Mouse (Mus musculus): ENCODE data around the gene 1810062G17Rik. TPM values are rescaled to one million over a fixed set of nuclear protein-coding genes. Genes with fewer than 3 reads are reported as not detected.
A peak's percentile ranks its signal among the peaks of the same experiment; 100 is the strongest.

Gene 1810062G17Rik
- polyA plus RNA-seq, 1 experiment = 0.41 TPM

GRCm38 (mm10) chr3:36493641-36494283, 18.0 kb downstream of the 1810062G17Rik start:
- WGBS = 28% methylated on average over 6 of the region's 6 CpGs
- H3K27ac ChIP-seq (ENCODE audit: insufficient read depth, low read depth, low read length) = no peak overlapping the region
- no peak for TF ChIP-seq POLR2A (IDR thresholded peaks at IDR 0.05; ENCODE audit: low read depth, low read length)
- no peak for TF ChIP-seq CTCF (IDR thresholded peaks at IDR 0.05; ENCODE audit: extremely low read depth, insufficient read length, insufficient replicate concordance, low read depth, low read length)

GRCm38 (mm10) chr3:36494613-36495012, 18.9 kb downstream of the 1810062G17Rik start:
- TF ChIP-seq CTCF (IDR thresholded peaks at IDR 0.05; ENCODE audit: extremely low read depth, insufficient read length, insufficient replicate concordance, low read depth, low read length) = no peak
- no peak for TF ChIP-seq POLR2A (IDR thresholded peaks at IDR 0.05; ENCODE audit: low read depth, low read length)
- Histone ChIP-seq H3K4me1 (ENCODE audit: control insufficient read depth, insufficient read depth, insufficient read length, low read length) (no peaks in the 10 kb centered on the region), H3K27ac (ENCODE audit: insufficient read depth, low read depth, low read length) (no peak overlapping the region), H3K36me3 (ENCODE audit: control insufficient read depth, insufficient read depth, low read length) (no peaks in the 10 kb centered on the region), H3K27me3 (ENCODE audit: control insufficient read depth, insufficient read depth, low read length) (no peaks in the 10 kb centered on the region), H3K4me3 (ENCODE audit: low read depth, low read length) (no peak overlapping the region)
- 72% methylated on average over 2 of the region's 2 CpGs for WGBS

More at GRCm38 (mm10) chr3:36493641-36494283, 18.0 kb downstream of the 1810062G17Rik start:
- no peaks in the 10 kb centered on the region for H3K27me3 ChIP-seq (ENCODE audit: control insufficient read depth, insufficient read depth, low read length)
- no peaks in the 10 kb centered on the region for H3K4me1 ChIP-seq (ENCODE audit: control insufficient read depth, insufficient read depth, insufficient read length, low read length)
- H3K36me3 ChIP-seq (ENCODE audit: control insufficient read depth, insufficient read depth, low read length) = no peaks in the 10 kb centered on the region
- H3K4me3 ChIP-seq (ENCODE audit: low read depth, low read length) = no peak overlapping the region

GRCm38 (mm10) chr3:36495436-36495835, 19.7 kb downstream of the 1810062G17Rik start:
- Histone ChIP-seq H3K4me3 (ENCODE audit: low read depth, low read length) (no peak overlapping the region), H3K4me1 (ENCODE audit: control insufficient read depth, insufficient read depth, insufficient read length, low read length) (no peaks in the 10 kb centered on the region), H3K36me3 (ENCODE audit: control insufficient read depth, insufficient read depth, low read length) (no peaks in the 10 kb centered on the region), H3K27ac (ENCODE audit: insufficient read depth, low read depth, low read length) (no peak overlapping the region), H3K27me3 (ENCODE audit: control insufficient read depth, insufficient read depth, low read length) (no peaks in the 10 kb centered on the region)
- 8% methylated on average over 6 of the region's 6 CpGs for WGBS
- TF ChIP-seq CTCF (IDR thresholded peaks at IDR 0.05; ENCODE audit: extremely low read depth, insufficient read length, insufficient replicate concordance, low read depth, low read length) (peak; percentile 94), POLR2A (IDR thresholded peaks at IDR 0.05; ENCODE audit: low read depth, low read length) (no peak)

GRCm38 (mm10) chr3:36496273-36496672, 20.5 kb downstream of the 1810062G17Rik start:
- Histone ChIP-seq H3K36me3 (ENCODE audit: control insufficient read depth, insufficient read depth, low read length) (no peaks in the 10 kb centered on the region), H3K27me3 (ENCODE audit: control insufficient read depth, insufficient read depth, low read length) (no peaks in the 10 kb centered on the region), H3K4me3 (ENCODE audit: low read depth, low read length) (no peak overlapping the region), H3K27ac (ENCODE audit: insufficient read depth, low read depth, low read length) (no peak overlapping the region), H3K4me1 (ENCODE audit: control insufficient read depth, insufficient read depth, insufficient read length, low read length) (no peaks in the 10 kb centered on the region)
- 85% methylated on average over 9 of the region's 9 CpGs for WGBS
- TF ChIP-seq POLR2A (IDR thresholded peaks at IDR 0.05; ENCODE audit: low read depth, low read length) (no peak), CTCF (IDR thresholded peaks at IDR 0.05; ENCODE audit: extremely low read depth, insufficient read length, insufficient replicate concordance, low read depth, low read length) (no peak)

GRCm38 (mm10) chr3:36496746-36497145, 21.0 kb downstream of the 1810062G17Rik start:
- no peak for TF ChIP-seq POLR2A (IDR thresholded peaks at IDR 0.05; ENCODE audit: low read depth, low read length)
- TF ChIP-seq CTCF (IDR thresholded peaks at IDR 0.05; ENCODE audit: extremely low read depth, insufficient read length, insufficient replicate concordance, low read depth, low read length) = peak; percentile 74
- H3K4me1 ChIP-seq (ENCODE audit: control insufficient read depth, insufficient read depth, insufficient read length, low read length) = no peaks in the 10 kb centered on the region
- H3K27me3 ChIP-seq (ENCODE audit: control insufficient read depth, insufficient read depth, low read length) = no peaks in the 10 kb centered on the region
- no peak overlapping the region for H3K4me3 ChIP-seq (ENCODE audit: low read depth, low read length)
- no peaks in the 10 kb centered on the region for H3K36me3 ChIP-seq (ENCODE audit: control insufficient read depth, insufficient read depth, low read length)
- H3K27ac ChIP-seq (ENCODE audit: insufficient read depth, low read depth, low read length) = no peak overlapping the region
- WGBS = 15% methylated on average over 14 of the region's 14 CpGs

- Histone ChIP-seq H3K36me3 (ENCODE audit: control insufficient read depth, insufficient read depth, low read length) (no peaks in the 10 kb centered on the region), H3K4me1 (ENCODE audit: control insufficient read depth, insufficient read depth, insufficient read length, low read length) (no peaks in the 10 kb centered on the region), H3K27ac (ENCODE audit: insufficient read depth, low read depth, low read length) (no peak overlapping the region), H3K4me3 (ENCODE audit: low read depth, low read length) (no peak overlapping the region), H3K27me3 (ENCODE audit: control insufficient read depth, insufficient read depth, low read length) (no peaks in the 10 kb centered on the region)
- TF ChIP-seq CTCF (IDR thresholded peaks at IDR 0.05; ENCODE audit: extremely low read depth, insufficient read length, insufficient replicate concordance, low read depth, low read length) (no peak), POLR2A (IDR thresholded peaks at IDR 0.05; ENCODE audit: low read depth, low read length) (no peak)
- 86% methylated on average over 6 of the region's 6 CpGs for WGBS
These were observed 22.5 kb downstream of the 1810062G17Rik start for GRCm38 (mm10) chr3:36498224-36498623.

GRCm38 (mm10) chr3:36499418-36499817, 23.7 kb downstream of the 1810062G17Rik start:
- no peak for TF ChIP-seq CTCF (IDR thresholded peaks at IDR 0.05; ENCODE audit: extremely low read depth, insufficient read length, insufficient replicate concordance, low read depth, low read length)
- no peak for TF ChIP-seq POLR2A (IDR thresholded peaks at IDR 0.05; ENCODE audit: low read depth, low read length)
- no peaks in the 10 kb centered on the region for H3K4me1 ChIP-seq (ENCODE audit: control insufficient read depth, insufficient read depth, insufficient read length, low read length)
- H3K4me3 ChIP-seq (ENCODE audit: low read depth, low read length) = no peak overlapping the region
- H3K27ac ChIP-seq (ENCODE audit: insufficient read depth, low read depth, low read length) = no peak overlapping the region
- no peaks in the 10 kb centered on the region for H3K27me3 ChIP-seq (ENCODE audit: control insufficient read depth, insufficient read depth, low read length)
- 92% methylated on average over 7 of the region's 7 CpGs for WGBS
- H3K36me3 ChIP-seq (ENCODE audit: control insufficient read depth, insufficient read depth, low read length) = no peaks in the 10 kb centered on the region

Data from small intestine, adult 2 months (tissue).